Mouse (Mus musculus) left cerebral cortex, adult 11 months (tissue): ENCODE measurements around the gene Fam126a.
"Not testable (repeated sequence)": the region's sequence is repeated elsewhere in the genome, so short reads cannot be mapped to it uniquely, and the experiment has no call there.

ENCODE experiments used
- DNase-seq: peaks from one replicate; pipeline ENCODE4 v3.0.0; 2022; ENCODE audit warnings: low spot score

Fam126a gene

GRCm38 (mm10) chr5:23900190-23900589, 130.3 kb downstream of the Fam126a start:
- DNase-seq: no peak

DNA sequence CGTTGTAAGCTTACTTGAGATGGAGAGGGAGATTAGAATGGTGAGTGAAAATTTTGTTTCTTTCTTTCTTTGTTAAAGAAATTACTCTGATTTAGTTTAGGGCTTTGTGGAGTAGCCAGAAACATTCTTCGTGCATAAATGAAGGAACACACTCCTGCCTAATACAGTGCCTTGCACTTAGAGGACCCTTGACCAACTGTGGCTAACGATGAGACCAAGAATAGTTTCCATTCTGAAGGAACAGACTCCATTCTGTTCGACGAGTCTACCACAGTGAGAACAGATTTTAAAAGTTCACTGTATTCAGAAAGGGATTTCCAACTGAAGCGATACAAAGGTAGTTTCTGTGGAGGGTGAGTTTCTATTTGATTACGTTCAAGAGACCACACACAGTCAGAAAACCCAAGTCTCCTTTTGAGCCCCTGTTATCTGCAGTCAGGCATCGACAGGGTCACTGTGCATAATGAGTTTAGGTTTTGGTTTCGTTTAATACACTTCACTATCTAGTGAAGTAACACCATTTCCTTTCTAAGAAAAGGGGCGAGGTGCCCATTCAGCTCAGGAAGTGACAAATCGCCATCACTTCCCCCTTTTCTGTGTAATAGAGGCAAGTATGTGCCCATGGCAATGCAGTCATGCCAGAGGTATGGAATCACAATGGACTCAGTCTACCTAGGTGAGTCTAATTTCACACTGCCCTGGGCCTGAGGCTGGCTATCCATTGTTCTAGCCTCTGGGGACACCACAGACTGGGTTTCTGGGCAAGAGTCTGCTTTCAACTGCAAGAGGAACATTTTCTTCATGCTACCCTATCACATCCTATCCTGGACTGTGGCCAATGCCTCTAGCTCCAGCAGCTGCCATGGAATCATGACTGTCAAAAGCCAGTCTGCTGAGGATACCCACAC, 136.4 kb downstream of the Fam126a start:
- DNase-seq: no peak

DNA sequence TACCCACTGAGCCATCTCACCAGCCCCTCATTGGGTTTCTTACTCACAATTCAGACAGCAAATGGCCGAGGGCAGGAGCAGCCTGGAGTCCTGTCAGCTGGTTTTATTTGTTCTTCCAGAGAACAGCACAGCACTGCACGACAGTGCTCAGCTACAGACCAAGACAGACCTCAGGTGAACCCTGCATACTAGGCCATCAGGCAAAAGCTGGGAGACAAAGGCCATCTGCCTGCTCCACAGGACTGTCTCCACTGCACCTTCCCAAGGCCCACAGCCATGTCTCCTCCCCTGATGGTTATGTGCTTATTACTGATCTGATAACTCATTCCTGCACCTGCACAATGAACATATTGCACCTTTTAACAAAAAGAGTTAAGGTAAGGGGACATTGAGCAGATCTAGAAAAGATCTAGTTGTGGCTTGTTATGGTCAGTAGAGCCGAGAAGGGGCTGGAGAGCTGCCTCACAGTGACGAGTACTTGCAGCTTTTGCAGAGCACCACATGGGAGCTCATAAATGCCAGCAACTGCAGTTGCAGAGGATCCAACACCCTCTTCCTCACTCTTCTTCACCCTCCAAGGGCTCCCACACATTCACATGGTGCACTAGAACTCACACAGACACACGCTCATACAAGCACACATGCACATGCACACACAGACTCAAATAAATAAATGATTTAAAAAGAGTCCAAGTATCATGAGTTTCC, 137.2 kb downstream of the Fam126a start:
- no peak for DNase-seq

DNA sequence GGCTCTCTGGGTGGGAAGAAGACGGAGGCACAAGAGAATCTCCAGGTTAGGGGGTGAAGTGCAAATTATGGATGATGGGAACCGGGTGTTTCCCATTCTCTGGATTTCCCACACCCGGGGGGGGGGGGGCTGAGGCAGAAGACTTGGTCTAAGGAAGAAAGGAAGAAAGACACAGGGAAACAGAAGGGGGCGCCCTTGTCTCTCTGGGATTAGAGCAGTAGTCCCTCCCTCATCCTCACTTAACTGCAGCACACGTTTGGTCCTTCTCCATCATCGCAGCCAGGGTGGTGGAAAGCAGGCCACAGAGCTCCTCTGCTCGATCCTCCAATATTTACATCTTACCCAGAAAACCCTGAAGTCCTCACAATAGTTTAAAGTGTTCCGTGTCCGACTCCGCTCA, 139.8 kb downstream of the Fam126a start:
- DNase-seq: peak; percentile 58

- no peak for DNase-seq
These were observed 141.0 kb downstream of the Fam126a start for GRCm38 (mm10) chr5:23889461-23889860.

GRCm38 (mm10) chr5:23887111-23887510, 143.4 kb downstream of the Fam126a start:
- no peak for DNase-seq

- DNase-seq: no peak
These were observed 156.0 kb downstream of the Fam126a start for GRCm38 (mm10) chr5:23874457-23874856.

DNA sequence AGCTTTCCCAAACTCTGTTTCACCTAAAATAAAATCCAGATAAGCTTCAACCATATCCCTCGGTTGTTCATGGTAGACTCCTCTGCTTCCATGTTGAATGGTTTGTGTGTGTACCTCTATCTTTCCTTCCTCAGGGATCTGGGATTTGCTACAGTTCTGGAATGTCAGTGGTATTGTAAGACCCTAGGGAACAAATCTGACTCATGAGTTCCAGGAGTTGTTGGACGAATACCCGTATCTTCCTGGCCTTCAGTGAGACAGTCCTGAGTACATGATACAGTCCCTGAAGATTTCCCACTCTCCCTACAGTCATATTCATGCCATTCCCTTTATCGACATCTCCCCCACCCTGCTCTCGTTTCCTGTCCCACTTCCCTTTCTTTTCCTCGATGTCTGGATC, 157.9 kb downstream of the Fam126a start:
- DNase-seq: no peak

- DNase-seq: not testable (repeated sequence)
These were observed 159.2 kb downstream of the Fam126a start for GRCm38 (mm10) chr5:23871323-23871722.

DNA sequence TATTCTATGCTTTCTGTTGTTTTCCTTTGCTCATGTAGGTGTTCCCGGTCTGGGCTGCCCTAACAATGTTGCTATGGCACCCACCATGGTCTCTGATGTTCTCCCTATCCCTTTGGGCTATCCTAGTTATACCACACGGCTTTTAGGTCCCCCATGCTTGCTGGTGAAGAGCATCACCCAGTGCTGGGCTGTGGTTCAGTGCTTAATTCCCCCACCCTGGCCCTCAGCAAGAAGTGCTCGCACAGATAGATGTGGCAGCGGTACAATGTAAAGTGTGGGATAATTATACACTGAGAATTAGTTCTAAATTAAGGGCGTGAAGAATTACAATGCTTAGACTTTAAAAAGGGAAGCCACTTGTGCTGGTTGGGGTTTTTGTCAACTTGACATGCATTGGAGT, 164.5 kb downstream of the Fam126a start:
- no peak for DNase-seq
